Mouse (Mus musculus) retina, adult 2 months (tissue): ENCODE measurements around the gene Wdr70.
A peak's percentile ranks its signal among the peaks of the same experiment; 100 is the strongest.

Experiments
- DNase-seq: peaks from one replicate; pipeline ENCODE4 v3.0.0-alpha.2; 2012; ENCODE audit warnings: low read depth, low spot score

The Wdr70 gene

GRCm38 (mm10) chr15:7934580-7934979, 164.4 kb downstream of the Wdr70 start:
- no peak for DNase-seq

GRCm38 (mm10) chr15:7934105-7934504, 164.9 kb downstream of the Wdr70 start:
- DNase-seq: no peak

- no peak for DNase-seq
Measured at GRCm38 (mm10) chr15:7931605-7932008, 167.4 kb downstream of the Wdr70 start.

- DNase-seq: no peak
Measured at GRCm38 (mm10) chr15:7925382-7925781, 173.6 kb downstream of the Wdr70 start.

- DNase-seq: no peak
Measured at GRCm38 (mm10) chr15:7923281-7923680, 175.7 kb downstream of the Wdr70 start.

- DNase-seq: no peak
Measured at GRCm38 (mm10) chr15:7922291-7923037, 176.5 kb downstream of the Wdr70 start.

GRCm38 (mm10) chr15:7921124-7921523, 177.9 kb downstream of the Wdr70 start:
- DNase-seq: no peak

GRCm38 (mm10) chr15:7906491-7907035, 192.4 kb downstream of the Wdr70 start:
- DNase-seq: no peak

GRCm38 (mm10) chr15:7899286-7899685, 199.7 kb downstream of the Wdr70 start:
- no peak for DNase-seq

- no peak for DNase-seq
Measured at GRCm38 (mm10) chr15:7891547-7892282, 207.3 kb downstream of the Wdr70 start.

- no peak for DNase-seq
Measured at GRCm38 (mm10) chr15:7890286-7890685, 208.7 kb downstream of the Wdr70 start.

- no peak for DNase-seq
Measured at GRCm38 (mm10) chr15:7889362-7889674, 209.7 kb downstream of the Wdr70 start.

- no peak for DNase-seq
Measured at GRCm38 (mm10) chr15:7888617-7889361, 210.2 kb downstream of the Wdr70 start.

GRCm38 (mm10) chr15:7886591-7886990, 212.4 kb downstream of the Wdr70 start:
- DNase-seq: no peak

- DNase-seq: peak; percentile 63
Measured at GRCm38 (mm10) chr15:7885106-7885505, 213.9 kb downstream of the Wdr70 start.

GRCm38 (mm10) chr15:7884181-7884580, 214.8 kb downstream of the Wdr70 start:
- no peak for DNase-seq

GRCm38 (mm10) chr15:7879956-7880355, 219.1 kb downstream of the Wdr70 start:
- no peak for DNase-seq

GRCm38 (mm10) chr15:7878861-7879260, 220.1 kb downstream of the Wdr70 start:
- no peak for DNase-seq

GRCm38 (mm10) chr15:7877560-7878467, 221.2 kb downstream of the Wdr70 start:
- DNase-seq: no peak

- no peak for DNase-seq
Measured at GRCm38 (mm10) chr15:7875879-7876278, 223.1 kb downstream of the Wdr70 start.

- DNase-seq: no peak
Measured at GRCm38 (mm10) chr15:7872473-7872872, 226.5 kb downstream of the Wdr70 start.
